Mouse (Mus musculus): Measurements from ENCODE around the gene Ulk4. TPM values are rescaled to one million over a fixed set of nuclear protein-coding genes. Genes with fewer than 3 reads are reported as not detected.

The Ulk4 gene
- polyA plus RNA-seq, 1 experiment from 2014 or later: 153 TPM

- no peaks in the 10 kb centered on the region for H3K9me3 ChIP-seq (ENCODE audit: control insufficient read depth, low read length)
- ATAC-seq (ENCODE audit: insufficient read depth, low FRiP score, low TSS enrichment) (no peak), DNase-seq (ENCODE audit: low spot score) (no peak)
- H3K4me2 ChIP-seq (ENCODE audit: low read depth): no peak overlapping the region
- H3K4me3 ChIP-seq (ENCODE audit: low read depth, low read length): no peak overlapping the region
- H3K9ac ChIP-seq (ENCODE audit: low read length): no peak overlapping the region
- H3K27me3 ChIP-seq (ENCODE audit: control insufficient read depth, insufficient read depth, low read length): no peaks in the 10 kb centered on the region
- H3K4me1 ChIP-seq (ENCODE audit: control insufficient read depth, insufficient read depth, low read length): 0 out of 2 replicates have a peak, but pooled peaks cover 3% of the 10 kb centered on the region
- no peak overlapping the region for H3K27ac ChIP-seq (ENCODE audit: low read depth, low read length)
- WGBS: 95% methylated on average over 10 of the region's 10 CpGs
- H3K36me3 ChIP-seq (ENCODE audit: control insufficient read depth, insufficient read depth, low read length): peaks cover 38% of the 10 kb centered on the region
Observed at GRCm38 (mm10) chr9:120965007-120965406, 312.0 kb downstream of the Ulk4 start.

DNA sequence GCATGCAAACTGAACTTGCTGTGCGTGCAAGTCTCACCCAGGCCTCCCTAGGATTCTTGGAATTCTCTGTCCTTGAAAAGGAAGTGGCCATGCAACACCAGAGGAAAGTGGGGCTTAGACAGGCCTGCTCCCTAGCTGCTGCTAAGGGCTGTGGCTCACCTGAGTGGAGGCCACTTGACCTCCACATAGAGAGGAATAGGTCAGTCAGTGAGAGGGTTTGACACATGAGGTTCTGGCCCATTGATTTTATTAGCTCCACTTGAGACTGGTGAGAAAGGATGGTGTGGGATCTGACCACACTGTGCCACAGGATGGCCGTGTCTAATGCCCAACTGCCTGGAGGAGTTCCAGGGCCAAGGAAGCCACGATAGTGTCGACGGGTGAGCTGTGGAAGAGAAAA lies 312.8 kb downstream of the Ulk4 start:
- DNase-seq (ENCODE audit: low spot score): no peak
- peaks cover 41% of the 10 kb centered on the region for H3K36me3 ChIP-seq (ENCODE audit: control insufficient read depth, insufficient read depth, low read length)

DNA sequence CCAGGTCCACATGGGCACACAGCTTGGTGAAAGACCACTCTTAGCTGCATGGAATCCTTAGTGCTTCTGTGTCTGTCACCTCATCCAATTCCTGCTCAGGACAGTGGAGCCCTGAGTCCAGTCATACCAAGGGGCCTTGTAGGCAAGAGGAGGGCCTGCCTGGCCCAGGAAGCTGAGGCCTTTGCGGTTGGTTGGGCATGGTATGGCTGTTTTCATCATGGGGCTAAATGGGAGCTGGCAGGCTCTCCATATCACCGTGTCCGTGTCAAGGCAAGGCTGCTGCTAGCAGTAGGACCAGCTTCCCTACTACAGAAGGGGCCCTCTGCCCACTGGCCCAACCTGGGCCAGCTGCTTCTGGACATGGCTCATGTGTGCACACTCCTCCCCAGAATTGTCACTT lies 313.3 kb downstream of the Ulk4 start:
- H3K4me1 ChIP-seq (ENCODE audit: control insufficient read depth, insufficient read depth, low read length): 0 out of 2 replicates have a peak, but pooled peaks cover 3% of the 10 kb centered on the region
- 96% methylated on average over 3 of the region's 3 CpGs for WGBS
- DNase-seq (ENCODE audit: low spot score) (no peak), ATAC-seq (ENCODE audit: insufficient read depth, low FRiP score, low TSS enrichment) (no peak)
- no peaks in the 10 kb centered on the region for H3K27me3 ChIP-seq (ENCODE audit: control insufficient read depth, insufficient read depth, low read length)
- H3K9me3 ChIP-seq (ENCODE audit: control insufficient read depth, low read length): no peaks in the 10 kb centered on the region
- no peak overlapping the region for H3K4me2 ChIP-seq (ENCODE audit: low read depth)
- no peak overlapping the region for H3K4me3 ChIP-seq (ENCODE audit: low read depth, low read length)
- peaks cover 42% of the 10 kb centered on the region for H3K36me3 ChIP-seq (ENCODE audit: control insufficient read depth, insufficient read depth, low read length)
- no peak overlapping the region for H3K27ac ChIP-seq (ENCODE audit: low read depth, low read length)
- no peak overlapping the region for H3K9ac ChIP-seq (ENCODE audit: low read length)

More for the DNA sequence above, 312.8 kb downstream of the Ulk4 start:
- no peak overlapping the region for H3K27ac ChIP-seq (ENCODE audit: low read depth, low read length)
- 0 out of 2 replicates have a peak, but pooled peaks cover 3% of the 10 kb centered on the region for H3K4me1 ChIP-seq (ENCODE audit: control insufficient read depth, insufficient read depth, low read length)
- H3K9me3 ChIP-seq (ENCODE audit: control insufficient read depth, low read length): no peaks in the 10 kb centered on the region
- no peaks in the 10 kb centered on the region for H3K27me3 ChIP-seq (ENCODE audit: control insufficient read depth, insufficient read depth, low read length)
- 87% methylated on average over 5 of the region's 5 CpGs for WGBS
- H3K4me3 ChIP-seq (ENCODE audit: low read depth, low read length): no peak overlapping the region
- ATAC-seq (ENCODE audit: insufficient read depth, low FRiP score, low TSS enrichment): no peak
- no peak overlapping the region for H3K4me2 ChIP-seq (ENCODE audit: low read depth)
- no peak overlapping the region for H3K9ac ChIP-seq (ENCODE audit: low read length)

GRCm38 (mm10) chr9:120963104-120963503 lies 313.9 kb downstream of the Ulk4 start:
- no peaks in the 10 kb centered on the region for H3K27me3 ChIP-seq (ENCODE audit: control insufficient read depth, insufficient read depth, low read length)
- H3K9ac ChIP-seq (ENCODE audit: low read length): no peak overlapping the region
- H3K4me3 ChIP-seq (ENCODE audit: low read depth, low read length): no peak overlapping the region
- peaks cover 48% of the 10 kb centered on the region for H3K36me3 ChIP-seq (ENCODE audit: control insufficient read depth, insufficient read depth, low read length)
- ATAC-seq (ENCODE audit: insufficient read depth, low FRiP score, low TSS enrichment) (no peak), DNase-seq (ENCODE audit: low spot score) (no peak)
- H3K4me1 ChIP-seq (ENCODE audit: control insufficient read depth, insufficient read depth, low read length): 0 out of 2 replicates have a peak, but pooled peaks cover 3% of the 10 kb centered on the region
- H3K9me3 ChIP-seq (ENCODE audit: control insufficient read depth, low read length): no peaks in the 10 kb centered on the region
- H3K4me2 ChIP-seq (ENCODE audit: low read depth): no peak overlapping the region
- H3K27ac ChIP-seq (ENCODE audit: low read depth, low read length): no peak overlapping the region
- WGBS: 88% methylated on average over 4 of the region's 4 CpGs

- no peak overlapping the region for H3K4me3 ChIP-seq (ENCODE audit: low read depth, low read length)
- 0 out of 2 replicates have a peak, but pooled peaks cover 3% of the 10 kb centered on the region for H3K4me1 ChIP-seq (ENCODE audit: control insufficient read depth, insufficient read depth, low read length)
- DNase-seq (ENCODE audit: low spot score): no peak
- H3K36me3 ChIP-seq (ENCODE audit: control insufficient read depth, insufficient read depth, low read length): peaks cover 54% of the 10 kb centered on the region
- H3K27ac ChIP-seq (ENCODE audit: low read depth, low read length): no peak overlapping the region
- no peak overlapping the region for H3K4me2 ChIP-seq (ENCODE audit: low read depth)
- 93% methylated on average over 3 of the region's 3 CpGs for WGBS
- no peaks in the 10 kb centered on the region for H3K9me3 ChIP-seq (ENCODE audit: control insufficient read depth, low read length)
- no peak overlapping the region for H3K9ac ChIP-seq (ENCODE audit: low read length)
- no peak for ATAC-seq (ENCODE audit: insufficient read depth, low FRiP score, low TSS enrichment)
- H3K27me3 ChIP-seq (ENCODE audit: control insufficient read depth, insufficient read depth, low read length): no peaks in the 10 kb centered on the region
Observed at GRCm38 (mm10) chr9:120961969-120962700, 314.9 kb downstream of the Ulk4 start.

DNA sequence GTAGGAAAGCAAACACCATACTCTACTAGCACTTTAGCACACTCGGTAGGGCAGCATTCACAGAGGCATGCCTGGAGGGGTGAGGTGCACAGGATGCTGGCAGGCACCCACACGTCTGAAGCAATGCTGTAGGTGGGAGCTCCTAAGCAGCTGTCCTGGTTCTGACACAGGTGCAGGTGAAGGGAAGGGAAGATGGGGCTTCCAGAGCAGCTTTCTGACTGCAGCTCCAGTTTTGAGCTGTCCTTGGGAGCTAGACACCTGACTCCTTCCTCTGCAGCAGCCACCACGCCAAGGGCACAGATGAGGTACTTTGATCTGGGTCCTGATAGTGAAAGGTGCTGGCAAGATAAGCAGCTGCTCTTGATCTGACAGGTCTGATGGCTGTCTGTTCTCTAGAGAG lies 315.5 kb downstream of the Ulk4 start:
- no peaks in the 10 kb centered on the region for H3K27me3 ChIP-seq (ENCODE audit: control insufficient read depth, insufficient read depth, low read length)
- H3K4me2 ChIP-seq (ENCODE audit: low read depth): no peak overlapping the region
- no peaks in the 10 kb centered on the region for H3K9me3 ChIP-seq (ENCODE audit: control insufficient read depth, low read length)
- DNase-seq (ENCODE audit: low spot score) (no peak), ATAC-seq (ENCODE audit: insufficient read depth, low FRiP score, low TSS enrichment) (no peak)
- H3K27ac ChIP-seq (ENCODE audit: low read depth, low read length): no peak overlapping the region
- 0 out of 2 replicates have a peak, but pooled peaks cover 3% of the 10 kb centered on the region for H3K4me1 ChIP-seq (ENCODE audit: control insufficient read depth, insufficient read depth, low read length)
- no peak overlapping the region for H3K9ac ChIP-seq (ENCODE audit: low read length)
- 86% methylated on average over 3 of the region's 3 CpGs for WGBS
- peaks cover 57% of the 10 kb centered on the region for H3K36me3 ChIP-seq (ENCODE audit: control insufficient read depth, insufficient read depth, low read length)
- no peak overlapping the region for H3K4me3 ChIP-seq (ENCODE audit: low read depth, low read length)

- no peak overlapping the region for H3K27ac ChIP-seq (ENCODE audit: low read depth, low read length)
- 89% methylated on average over 4 of the region's 4 CpGs for WGBS
- ATAC-seq (ENCODE audit: insufficient read depth, low FRiP score, low TSS enrichment) (no peak), DNase-seq (ENCODE audit: low spot score) (no peak)
- peaks cover 57% of the 10 kb centered on the region for H3K36me3 ChIP-seq (ENCODE audit: control insufficient read depth, insufficient read depth, low read length)
- H3K4me2 ChIP-seq (ENCODE audit: low read depth): no peak overlapping the region
- no peak overlapping the region for H3K9ac ChIP-seq (ENCODE audit: low read length)
- no peaks in the 10 kb centered on the region for H3K9me3 ChIP-seq (ENCODE audit: control insufficient read depth, low read length)
- H3K4me3 ChIP-seq (ENCODE audit: low read depth, low read length): no peak overlapping the region
- 0 out of 2 replicates have a peak, but pooled peaks cover 3% of the 10 kb centered on the region for H3K4me1 ChIP-seq (ENCODE audit: control insufficient read depth, insufficient read depth, low read length)
- no peaks in the 10 kb centered on the region for H3K27me3 ChIP-seq (ENCODE audit: control insufficient read depth, insufficient read depth, low read length)
Observed at GRCm38 (mm10) chr9:120960611-120961010, 316.4 kb downstream of the Ulk4 start.

- 89% methylated on average over 4 of the region's 4 CpGs for WGBS
- DNase-seq (ENCODE audit: low spot score): no peak
- no peak for ATAC-seq (ENCODE audit: insufficient read depth, low FRiP score, low TSS enrichment)
- Histone ChIP-seq H3K27ac (ENCODE audit: low read depth, low read length) (no peak overlapping the region), H3K4me2 (ENCODE audit: low read depth) (no peak overlapping the region), H3K9me3 (ENCODE audit: control insufficient read depth, low read length) (no peaks in the 10 kb centered on the region), H3K4me3 (ENCODE audit: low read depth, low read length) (no peak overlapping the region), H3K9ac (ENCODE audit: low read length) (no peak overlapping the region), H3K27me3 (ENCODE audit: control insufficient read depth, insufficient read depth, low read length) (no peaks in the 10 kb centered on the region), H3K36me3 (ENCODE audit: control insufficient read depth, insufficient read depth, low read length) (peaks cover 63% of the 10 kb centered on the region), H3K4me1 (ENCODE audit: control insufficient read depth, insufficient read depth, low read length) (0 out of 2 replicates have a peak, but pooled peaks cover 3% of the 10 kb centered on the region)
Observed at GRCm38 (mm10) chr9:120959225-120959624, 317.8 kb downstream of the Ulk4 start.

DNA sequence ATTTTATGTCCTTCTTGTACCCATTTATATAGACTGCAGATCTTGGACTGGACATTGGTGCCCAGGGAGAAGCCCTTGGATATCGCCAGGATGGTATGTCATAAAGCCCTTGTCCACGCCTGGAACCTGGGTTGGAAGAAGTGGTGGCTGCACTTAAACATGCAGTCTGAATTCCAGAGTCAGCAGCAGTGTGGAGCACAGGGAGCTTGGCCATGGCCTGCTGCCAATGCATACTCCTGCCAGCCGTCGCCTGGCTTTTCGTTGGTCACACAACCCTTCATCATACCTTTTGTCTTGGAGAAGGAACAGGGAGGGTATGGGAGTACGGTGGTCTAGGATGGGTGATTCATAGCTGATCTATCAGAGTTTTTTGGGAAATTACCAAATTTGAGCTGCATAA lies 318.4 kb downstream of the Ulk4 start:
- Histone ChIP-seq H3K36me3 (ENCODE audit: control insufficient read depth, insufficient read depth, low read length) (peaks cover 66% of the 10 kb centered on the region), H3K4me1 (ENCODE audit: control insufficient read depth, insufficient read depth, low read length) (0 out of 2 replicates have a peak, but pooled peaks cover 3% of the 10 kb centered on the region), H3K4me2 (ENCODE audit: low read depth) (no peak overlapping the region), H3K9ac (ENCODE audit: low read length) (no peak overlapping the region), H3K27me3 (ENCODE audit: control insufficient read depth, insufficient read depth, low read length) (no peaks in the 10 kb centered on the region), H3K9me3 (ENCODE audit: control insufficient read depth, low read length) (no peaks in the 10 kb centered on the region), H3K4me3 (ENCODE audit: low read depth, low read length) (no peak overlapping the region), H3K27ac (ENCODE audit: low read depth, low read length) (no peak overlapping the region)
- WGBS: 95% methylated on average over 6 of the region's 6 CpGs
- DNase-seq (ENCODE audit: low spot score) (no peak), ATAC-seq (ENCODE audit: insufficient read depth, low FRiP score, low TSS enrichment) (no peak)
